Mouse (Mus musculus) liver, adult 2 months (tissue): ENCODE results near the gene Tgfbr3. TPM values are rescaled to one million over a fixed set of nuclear protein-coding genes. Genes with fewer than 3 reads are reported as not detected.

Source experiments
- DNase-seq: peaks from one replicate; pipeline ENCODE4 v3.0.0-alpha.2; 2011; ENCODE audit warnings: low read depth, low spot score; ENCODE audit errors: extremely low read depth
- H3K27ac ChIP-seq: fragments of 200-500 bp; replicated peaks from 2 replicates; pipeline ENCODE4 v1.5.1; 2012; ENCODE audit warnings: low read depth, mild to moderate bottlenecking, control low read depth, inconsistent platforms, low read length; ENCODE audit not compliant: insufficient read depth
- H3K27me3 ChIP-seq: fragments of 200-500 bp; 2 replicates; pipeline ENCODE4 v1.6.1; 2012; ENCODE audit warnings: mild to moderate bottlenecking, moderate library complexity, low read length, inconsistent platforms; ENCODE audit not compliant: control insufficient read depth, insufficient read depth
- H3K36me3 ChIP-seq: fragments of 200-500 bp; 2 replicates; pipeline ENCODE4 v1.6.1; 2012; ENCODE audit warnings: low read length, inconsistent platforms; ENCODE audit not compliant: control insufficient read depth, insufficient read depth
- H3K4me1 ChIP-seq: fragments of 200-500 bp; 2 replicates; pipeline ENCODE4 v1.6.1; 2011; ENCODE audit warnings: low read length; ENCODE audit not compliant: control insufficient read depth, insufficient read depth
- H3K4me3 ChIP-seq: fragments of 200-500 bp; 2 replicates; pipeline ENCODE4 v1.5.1; 2011; ENCODE audit warnings: low read depth, mild to moderate bottlenecking, control low read depth, low read length, moderate library complexity; ENCODE audit not compliant: insufficient read depth
- H3K79me2 ChIP-seq: fragments of 200-500 bp; 2 replicates; pipeline ENCODE4 v1.6.1; 2012; ENCODE audit warnings: inconsistent platforms, mild to moderate bottlenecking, low read length, moderate library complexity; ENCODE audit not compliant: control insufficient read depth, insufficient read depth
- H3K9ac ChIP-seq: fragments of 200-500 bp; 2 replicates; pipeline ENCODE4 v1.6.1; 2012; ENCODE audit warnings: low read depth, mild to moderate bottlenecking, control low read depth, inconsistent platforms, low read length
- CTCF ChIP-seq: fragments of 200-500 bp; IDR thresholded peaks from 2 replicates; pipeline ENCODE4 v1.5.1; 2011; ENCODE audit warnings: low read depth, low read length, control low read depth
- POLR2A ChIP-seq: fragments of 200-500 bp; IDR thresholded peaks from 2 replicates; pipeline ENCODE4 v1.6.1; 2011; ENCODE audit warnings: low read length, control low read depth; ENCODE audit not compliant: insufficient read depth; ENCODE audit errors: extremely low read depth
- WGBS: fragments of 180-500 bp; shearing (Covaris S2); methylation state at CpG from one replicate; pipeline ENCODE4 v1.1.7; 2018; 5-methylcytosine and 5-hydroxymethylcytosine counted together
- polyA plus RNA-seq: library from polyadenylated mRNA; depleted of rRNA; stranded (reverse); fragments of >200 nt; gene quantifications from 2 replicates; pipeline ENCODE4 v1.2.3, GENCODE M21; 2012
- total RNA-seq: library from RNA; depleted of rRNA; stranded (reverse); fragments of >200 nt; gene quantifications from 2 replicates; pipeline ENCODE4 v1.2.3, GENCODE M21; 2014

Gene Tgfbr3
- total and polyA plus RNA-seq, 2 experiments = 4.0 to 6.6 TPM

DNA sequence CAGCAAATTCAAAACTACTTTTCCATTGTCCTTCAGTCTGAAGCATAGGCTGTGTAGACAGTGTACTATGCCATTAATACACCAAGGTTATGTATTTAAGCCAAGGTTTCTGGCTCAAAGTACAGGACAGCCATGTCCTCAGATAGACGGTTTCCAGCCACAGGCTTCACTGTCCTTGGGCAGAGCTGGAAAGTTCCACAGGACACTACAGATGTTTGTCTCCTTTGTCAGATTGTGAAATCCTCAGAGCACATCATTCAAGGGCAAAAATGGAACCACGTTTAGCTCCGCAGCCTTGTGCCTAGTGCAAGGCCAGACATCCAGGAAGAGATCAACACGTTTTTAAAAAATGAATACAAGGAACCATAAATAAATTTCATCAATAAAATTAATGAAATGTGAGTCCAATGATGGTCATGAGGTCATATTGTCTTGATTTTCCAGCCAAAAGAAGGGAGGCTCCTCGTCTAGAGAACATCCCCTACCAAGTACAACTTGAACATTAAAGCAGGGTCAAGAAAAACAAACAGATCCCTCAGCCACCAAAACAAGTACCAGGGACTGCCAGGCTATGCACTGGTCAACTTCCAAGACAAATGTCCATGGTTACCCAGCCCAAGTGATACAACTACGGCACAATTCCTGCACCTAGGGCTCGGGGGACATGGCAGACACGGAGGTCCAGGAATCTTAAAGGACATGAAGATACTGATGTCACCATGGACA, 105.1 kb downstream of the Tgfbr3 start:
- 0 out of 2 replicates have a peak, but pooled peaks cover 3% of the 10 kb centered on the region for H3K79me2 ChIP-seq
- TF ChIP-seq CTCF = no peak
- no peak for TF ChIP-seq POLR2A
- 38% methylated on average over 8 of the region's 8 CpGs for WGBS
- peaks cover 5% of the 10 kb centered on the region for H3K4me1 ChIP-seq
- no peaks in the 10 kb centered on the region for H3K27me3 ChIP-seq
- H3K36me3 ChIP-seq = no peaks in the 10 kb centered on the region
- H3K9ac ChIP-seq = no peak overlapping the region
- DNase-seq = peak; percentile 78
- H3K4me3 ChIP-seq = no peak overlapping the region
- H3K27ac ChIP-seq = peak overlapping the region; percentile 63

DNA sequence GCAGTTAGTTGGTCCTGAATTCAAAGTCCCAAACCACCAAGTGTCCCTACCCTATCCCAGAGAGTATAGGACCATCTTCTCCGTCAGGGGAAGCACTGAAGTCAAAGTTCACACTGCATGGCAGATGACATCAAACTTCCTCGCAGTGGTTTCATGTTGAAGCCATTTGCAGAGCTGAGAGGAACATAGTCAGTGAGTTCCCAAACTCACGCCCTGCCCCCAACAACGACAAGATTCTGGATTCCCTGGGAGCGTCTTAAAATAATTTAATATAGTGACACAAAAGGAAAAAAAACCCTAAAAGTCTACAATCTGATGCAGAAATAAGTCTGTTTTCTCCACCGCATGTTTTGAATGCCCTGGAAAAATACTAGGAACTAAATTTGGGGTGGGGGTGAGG, 105.9 kb downstream of the Tgfbr3 start:
- Histone ChIP-seq H3K4me1 (peaks cover 5% of the 10 kb centered on the region), H3K79me2 (0 out of 2 replicates have a peak, but pooled peaks cover 3% of the 10 kb centered on the region), H3K27me3 (no peaks in the 10 kb centered on the region), H3K4me3 (no peak overlapping the region), H3K9ac (no peak overlapping the region), H3K36me3 (no peaks in the 10 kb centered on the region), H3K27ac (peak overlapping the region; percentile 63)
- no peak for DNase-seq
- TF ChIP-seq POLR2A = no peak
- no peak for TF ChIP-seq CTCF
- WGBS = 84% methylated on average over 6 of the region's 6 CpGs

DNA sequence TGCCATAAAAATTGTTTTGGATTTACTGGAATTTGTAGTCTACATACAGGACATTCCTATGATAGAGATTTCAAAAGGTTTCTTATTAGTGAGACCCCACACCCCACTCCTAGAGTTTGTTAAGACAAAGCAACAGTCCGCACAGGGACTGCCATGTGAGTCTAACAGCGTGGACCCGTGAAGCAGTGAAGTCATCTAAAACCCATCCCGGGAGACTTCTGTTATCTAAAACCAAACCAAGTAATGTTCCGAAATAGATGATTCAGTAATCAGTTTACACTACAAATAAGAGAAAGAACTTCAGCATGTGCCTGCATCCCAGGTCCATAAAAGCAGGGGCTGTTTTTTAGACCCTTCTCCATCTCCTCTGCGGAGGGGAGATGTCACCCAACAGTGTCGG, 106.7 kb downstream of the Tgfbr3 start:
- Histone ChIP-seq H3K9ac (no peak overlapping the region), H3K36me3 (no peaks in the 10 kb centered on the region), H3K27me3 (no peaks in the 10 kb centered on the region), H3K4me3 (no peak overlapping the region), H3K4me1 (peaks cover 5% of the 10 kb centered on the region), H3K79me2 (0 out of 2 replicates have a peak, but pooled peaks cover 3% of the 10 kb centered on the region), H3K27ac (no peak overlapping the region)
- DNase-seq = no peak
- whole genome bisulfite sequencing = 93% methylated on average over 7 of the region's 7 CpGs
- TF ChIP-seq CTCF (no peak), POLR2A (no peak)

DNA sequence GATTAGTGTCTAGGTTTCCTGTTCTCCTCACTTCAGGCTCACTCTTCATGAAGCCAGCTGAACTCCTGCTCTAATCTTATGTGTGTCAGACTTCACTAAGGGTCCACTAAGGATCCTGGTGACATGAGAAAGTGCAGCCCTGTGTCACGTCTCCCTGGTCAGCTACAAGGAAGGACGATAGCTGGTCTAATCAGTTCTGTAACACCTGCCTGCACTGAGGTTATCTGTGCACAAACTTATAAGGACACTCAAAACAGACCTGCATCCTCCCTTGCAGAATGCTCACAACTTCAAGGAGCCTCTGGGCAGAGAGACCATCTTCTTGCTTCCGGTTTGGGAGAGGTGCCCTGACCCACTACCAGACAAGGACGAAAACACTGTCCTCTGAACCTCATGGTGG, 107.6 kb downstream of the Tgfbr3 start:
- WGBS = 87% methylated on average over 4 of the region's 4 CpGs
- no peak for DNase-seq
- Histone ChIP-seq H3K79me2 (no peaks in the 10 kb centered on the region), H3K4me1 (peaks cover 5% of the 10 kb centered on the region), H3K27ac (no peak overlapping the region), H3K36me3 (no peaks in the 10 kb centered on the region; the same call in 1 of the 2 replicates), H3K4me3 (no peak overlapping the region), H3K9ac (no peak overlapping the region), H3K27me3 (no peaks in the 10 kb centered on the region)
- TF ChIP-seq CTCF (no peak), POLR2A (no peak)

DNA sequence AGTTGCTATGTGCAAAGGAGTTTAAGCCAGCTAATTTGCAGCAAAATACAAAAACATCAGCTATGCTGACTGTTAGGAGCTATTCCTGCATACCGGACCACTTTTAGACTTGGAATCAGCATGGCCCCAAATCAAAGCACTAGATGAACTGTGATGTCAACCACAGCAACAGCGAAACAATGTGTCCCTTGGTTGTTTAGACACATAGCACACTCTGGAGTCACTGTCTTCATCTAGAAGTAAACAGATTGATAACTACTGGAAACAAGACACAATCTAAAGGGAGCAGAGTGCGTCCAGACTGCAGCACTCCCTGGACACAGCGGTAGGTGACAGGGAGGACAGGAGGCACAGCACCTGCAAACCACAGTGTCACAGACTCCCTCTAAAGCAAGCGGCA, 110.2 kb downstream of the Tgfbr3 start:
- Histone ChIP-seq H3K9ac (no peak overlapping the region), H3K79me2 (no peaks in the 10 kb centered on the region), H3K27me3 (no peaks in the 10 kb centered on the region), H3K27ac (no peak overlapping the region), H3K4me1 (peaks cover 3% of the 10 kb centered on the region), H3K36me3 (no peaks in the 10 kb centered on the region; the same call in 1 of the 2 replicates), H3K4me3 (no peak overlapping the region)
- peak; percentile 7 for DNase-seq
- 75% methylated on average over 5 of the region's 5 CpGs for WGBS
- TF ChIP-seq POLR2A (no peak), CTCF (no peak)

GRCm38 (mm10) chr5:107177791-107178190, 111.6 kb downstream of the Tgfbr3 start:
- Histone ChIP-seq H3K36me3 (no peaks in the 10 kb centered on the region; the same call in 1 of the 2 replicates), H3K4me1 (no peaks in the 10 kb centered on the region), H3K27me3 (no peaks in the 10 kb centered on the region), H3K9ac (no peak overlapping the region), H3K4me3 (no peak overlapping the region), H3K27ac (no peak overlapping the region), H3K79me2 (no peaks in the 10 kb centered on the region)
- no peak for TF ChIP-seq POLR2A
- no peak for TF ChIP-seq CTCF
- DNase-seq = no peak
- 89% methylated on average over 6 of the region's 6 CpGs for WGBS
